Mouse (Mus musculus) ES-E14 (cell line): ENCODE data around the gene Akt1.

ENCODE experiments used
- CHD2 ChIP-seq: IDR thresholded peaks from 2 replicates; pipeline ENCODE4 v1.6.1; 2014; ENCODE audit warnings: mild to moderate bottlenecking, low read depth, low read length, inconsistent platforms
- HCFC1 ChIP-seq: IDR thresholded peaks from 2 replicates; pipeline ENCODE4 v1.6.1; 2012; ENCODE audit warnings: low read length, inconsistent platforms, borderline replicate concordance; ENCODE audit not compliant: insufficient read depth

- TF ChIP-seq CHD2 (no peak), HCFC1 (no peak)
Measured at GRCm38 (mm10) chr12:112616668-112617067, 58.0 kb downstream of the Akt1 start.
